Mouse (Mus musculus) cerebellum, adult 9-11 months (tissue): Measurements from ENCODE around the gene Tgif2lx1.
"Not testable (repeated sequence)": the region's sequence is repeated elsewhere in the genome, so short reads cannot be mapped to it uniquely, and the experiment has no call there.

Source experiments
- DNase-seq: peaks from one replicate; pipeline ENCODE4 v3.0.0; 2022

Tgif2lx1 gene

DNA sequence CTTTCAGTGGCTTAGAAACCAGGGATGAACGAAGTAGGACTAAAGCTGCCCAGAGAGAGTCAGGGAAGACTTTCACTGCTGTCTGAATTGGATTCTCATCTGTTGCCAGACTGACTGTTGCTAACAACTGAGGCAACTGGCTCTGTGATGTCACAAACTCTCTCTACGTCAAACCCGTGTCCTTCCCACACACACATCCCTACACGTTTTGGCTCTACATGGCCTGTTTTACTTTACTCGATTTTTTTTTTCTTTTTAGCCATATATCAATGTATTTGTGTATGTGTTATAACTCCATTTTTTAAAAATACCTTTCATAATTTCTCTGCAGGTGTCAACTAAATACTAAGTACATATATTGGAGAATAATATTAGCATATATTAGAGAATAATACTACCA is at the start of gene Tgif2lx1:
Gene Tgif2lx1, minus strand, starts transcription at position 101 of the 400 bp plus-strand sequence.
- not testable (repeated sequence) for DNase-seq
